Mouse (Mus musculus) induced T-regulatory cell, adult 2 months (primary cell): ENCODE results near the gene Lrrc17.
A peak's percentile ranks its signal among the peaks of the same experiment; 100 is the strongest.

Source experiments
- DNase-seq: peaks from one replicate; pipeline ENCODE4 v3.0.0-alpha.2; 2012; ENCODE audit warnings: low read depth

The Lrrc17 gene

DNA sequence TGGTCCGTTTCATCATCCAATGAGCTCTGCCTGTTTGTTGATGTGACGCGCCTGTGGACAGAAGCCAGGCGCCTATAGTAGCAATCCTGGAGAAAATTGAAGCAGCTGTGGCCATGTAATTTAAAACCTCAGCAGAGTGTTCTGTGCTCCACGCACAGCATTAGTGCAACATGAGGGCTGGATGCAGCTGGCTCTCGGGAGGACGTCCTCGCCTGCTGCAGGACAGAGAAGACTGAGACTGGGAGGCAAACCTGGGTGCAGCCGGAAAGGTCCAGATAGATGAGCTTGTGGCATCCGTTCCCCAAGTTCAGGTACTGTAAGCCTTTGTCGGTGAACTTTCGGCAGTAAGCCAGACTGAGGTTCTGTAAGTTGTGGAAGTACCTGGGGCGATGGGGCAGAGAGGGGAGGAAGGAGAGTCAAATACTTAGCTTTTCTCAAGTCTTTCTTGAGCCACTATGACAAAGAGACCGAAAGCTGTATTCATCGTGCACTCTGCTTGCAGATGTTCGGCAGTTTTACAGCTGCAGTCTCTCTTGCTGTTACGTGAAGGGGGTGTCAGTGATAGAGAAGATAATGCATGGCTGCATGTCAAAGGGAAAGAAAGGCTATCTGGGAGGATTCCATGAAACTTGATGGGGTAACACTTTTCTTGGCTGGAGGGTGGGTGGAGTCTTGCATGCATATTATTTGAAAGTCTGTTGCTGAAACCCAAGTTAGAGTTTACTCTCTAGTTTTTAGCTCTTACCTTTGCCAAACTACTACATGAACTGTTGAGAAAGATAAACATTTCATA is at the start of gene Lrrc17:
Lrrc17 (plus strand) TSS at position 151 of the 793 bp plus-strand sequence.
- DNase-seq, result no peak

DNA sequence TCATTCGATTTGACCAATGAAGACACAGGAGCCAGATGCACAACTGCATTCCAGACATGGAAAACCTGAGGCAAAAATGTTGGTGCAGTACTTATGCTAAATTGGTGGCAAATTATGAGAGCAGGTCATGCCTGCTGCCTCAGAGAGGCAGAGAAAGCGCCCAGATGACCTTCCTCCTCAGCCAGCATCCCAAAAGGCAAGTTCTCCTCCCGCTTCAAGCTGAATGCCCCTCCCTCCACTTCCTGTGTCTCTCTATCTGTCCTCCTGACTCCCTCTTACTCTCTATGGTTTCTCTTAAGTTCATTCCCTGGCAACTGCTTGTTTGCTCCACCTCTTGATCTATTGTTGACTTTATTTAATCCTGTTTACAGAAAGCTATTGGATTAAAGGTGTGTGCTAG is 48.6 kb upstream of the Lrrc17 start:
- no peak for DNase-seq

DNA sequence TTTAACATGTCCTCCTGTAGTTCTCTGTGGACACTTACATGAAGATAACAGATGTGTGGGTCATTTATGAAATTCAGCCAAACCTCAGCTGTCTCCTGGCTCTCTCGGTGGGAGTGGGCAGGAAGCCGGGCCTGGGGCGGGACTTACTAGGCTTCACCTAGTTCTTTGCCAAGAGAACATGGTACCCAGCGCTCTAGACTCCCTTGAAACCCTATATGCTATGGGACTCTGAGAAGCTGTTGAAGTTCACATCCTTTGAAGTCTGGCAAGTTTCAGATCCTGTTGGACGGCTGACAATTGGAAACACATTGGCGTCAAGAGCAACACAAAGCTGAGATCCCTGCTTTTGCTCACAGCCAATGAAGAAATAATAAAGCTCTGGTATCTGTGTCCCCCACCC is 47.0 kb upstream of the Lrrc17 start:
- no peak for DNase-seq

DNA sequence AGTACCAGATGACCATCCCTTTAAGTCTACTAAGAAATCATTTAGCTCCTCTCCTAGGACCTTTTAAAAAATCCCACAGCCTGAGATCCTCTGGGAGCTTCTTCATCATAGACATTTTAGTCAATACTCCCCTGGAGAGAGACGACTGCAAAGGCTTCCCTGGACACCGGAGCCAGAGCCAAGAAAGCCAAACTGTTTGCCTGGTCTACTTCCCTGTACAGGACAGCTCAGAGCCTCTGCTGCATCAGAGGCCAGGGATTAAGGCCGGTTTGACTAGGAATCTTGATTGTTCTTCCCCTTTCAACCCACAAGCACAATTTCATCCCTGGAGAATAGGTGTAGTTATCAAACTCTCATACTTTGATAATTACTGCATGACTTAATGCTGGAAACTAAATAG is 46.5 kb upstream of the Lrrc17 start:
- no peak for DNase-seq

DNA sequence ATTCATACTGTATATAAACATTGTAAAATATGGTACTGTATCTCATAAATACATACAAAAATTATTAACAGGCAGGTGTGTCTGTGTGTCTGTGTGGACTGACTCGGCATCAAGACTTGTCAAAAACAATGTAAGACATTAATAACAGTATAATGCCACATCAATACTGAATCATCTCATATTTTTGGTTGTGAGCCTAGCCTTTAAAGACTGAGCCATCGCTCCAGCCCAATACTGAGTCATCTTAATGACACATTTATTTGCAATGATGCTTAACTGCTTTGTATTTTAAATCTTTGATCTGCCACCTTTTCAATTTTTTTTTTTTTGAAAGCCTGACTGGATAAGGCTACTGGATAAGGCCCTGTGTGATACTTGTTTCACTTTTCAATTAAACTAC is 44.9 kb upstream of the Lrrc17 start:
- no peak for DNase-seq

DNA sequence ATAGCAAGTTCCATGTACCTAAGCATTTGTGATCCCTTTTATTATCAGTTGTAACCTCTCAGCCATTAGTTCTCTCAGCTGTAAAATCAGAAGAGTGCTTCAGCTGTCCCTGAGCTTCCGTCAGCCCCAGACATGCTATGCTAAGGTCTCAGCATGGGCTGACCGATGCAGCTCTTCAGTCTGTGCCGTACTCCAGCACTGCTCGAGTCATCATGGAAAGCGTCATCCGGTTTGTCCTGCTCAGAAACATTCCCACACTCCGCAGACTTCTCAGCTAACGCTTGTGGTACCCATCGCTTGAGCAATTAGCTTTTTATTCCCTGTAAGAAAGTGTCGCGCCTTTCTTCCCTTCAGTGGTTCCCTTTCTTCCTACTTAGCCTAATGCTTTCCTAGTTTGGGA is 44.4 kb upstream of the Lrrc17 start:
- DNase-seq, result no peak

DNA sequence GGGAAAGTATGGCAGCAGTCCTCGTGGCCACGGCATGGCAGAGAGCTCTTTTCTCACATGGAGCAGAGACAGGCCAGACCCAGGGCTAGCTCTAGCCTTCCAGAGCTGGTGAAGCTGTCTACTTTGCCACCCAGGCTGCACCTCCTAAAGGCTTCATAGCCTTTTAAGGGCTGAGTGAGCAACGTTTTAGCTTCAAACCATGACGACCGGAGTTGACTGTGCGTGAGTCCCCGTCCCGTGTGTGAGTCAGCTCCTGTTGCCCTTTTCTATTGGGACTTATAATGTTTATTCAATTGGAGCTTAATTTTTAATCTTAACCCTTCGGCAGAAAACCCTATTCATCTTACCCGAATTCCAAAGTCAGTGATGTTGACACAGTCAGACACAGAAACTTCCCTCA is 43.2 kb upstream of the Lrrc17 start:
- DNase-seq, result no peak

DNA sequence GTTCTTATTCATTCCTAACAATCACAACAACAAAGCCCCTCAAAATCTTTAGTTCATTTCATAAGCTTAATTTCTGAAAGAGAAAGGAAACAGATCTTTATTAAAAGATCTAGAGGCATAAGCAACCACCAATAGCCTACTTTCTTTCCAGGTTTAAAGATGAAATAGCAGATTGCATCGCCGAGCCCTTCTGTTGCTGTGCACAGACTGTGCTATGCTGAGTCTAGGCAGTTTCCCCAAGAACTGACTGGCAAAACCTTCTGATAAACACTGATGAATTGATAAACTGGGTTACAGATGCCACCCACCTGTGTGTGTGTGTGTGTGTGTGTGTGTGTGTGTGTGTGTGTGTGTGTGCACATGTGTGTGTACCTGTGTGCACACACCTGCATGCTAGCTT is 42.4 kb upstream of the Lrrc17 start:
- no peak for DNase-seq

DNA sequence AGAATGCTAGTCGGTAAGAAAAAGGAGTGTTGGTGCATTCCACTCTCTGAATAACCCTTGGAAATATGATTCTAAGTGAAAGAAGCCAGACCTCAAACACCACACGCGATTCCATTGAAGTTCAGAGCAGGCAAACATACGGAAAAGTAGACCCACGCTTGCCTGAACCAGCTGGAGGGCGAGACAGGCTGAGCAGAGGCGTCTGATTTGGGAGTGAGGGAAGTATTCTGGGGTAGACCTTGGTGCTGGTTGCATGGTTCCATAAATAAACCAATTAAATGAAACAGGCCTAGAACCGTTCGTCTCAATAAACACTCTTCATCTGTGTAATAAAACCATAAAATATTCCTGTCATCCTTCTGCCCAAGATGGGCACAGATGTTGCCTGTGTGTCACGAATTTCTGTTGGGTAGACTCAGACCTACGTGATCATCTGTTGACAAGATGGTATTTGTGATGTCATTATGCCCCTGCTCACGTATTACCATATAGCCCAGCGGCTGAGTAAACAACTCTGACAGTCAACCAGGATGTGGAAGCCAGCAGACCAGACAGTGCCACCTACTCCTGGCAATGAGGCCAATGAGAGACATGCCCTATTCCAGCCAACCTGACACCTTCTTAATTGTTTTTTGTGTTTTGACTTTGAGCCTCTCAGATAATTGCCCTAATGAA is 40.3 kb upstream of the Lrrc17 start:
- DNase-seq, result no peak

DNA sequence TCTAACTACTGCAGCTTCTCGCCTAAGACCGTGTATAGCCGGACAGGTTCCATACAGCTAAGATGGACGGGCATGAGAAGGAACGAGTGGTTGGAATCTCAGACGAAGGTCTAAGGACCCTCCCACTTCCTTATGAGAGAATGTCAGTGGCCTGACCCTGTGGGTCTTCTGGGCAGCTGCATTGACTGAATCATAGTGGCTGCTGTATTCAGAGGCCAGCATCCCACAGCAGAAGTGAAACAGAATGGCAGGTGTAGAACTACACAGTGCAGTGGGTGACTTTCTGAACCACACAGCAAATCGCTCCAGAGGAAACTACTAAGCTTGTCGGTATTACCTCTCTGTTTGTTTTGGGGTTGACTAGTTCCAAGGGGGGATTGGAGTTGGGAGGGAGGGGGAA is 38.2 kb upstream of the Lrrc17 start:
- no peak for DNase-seq

DNA sequence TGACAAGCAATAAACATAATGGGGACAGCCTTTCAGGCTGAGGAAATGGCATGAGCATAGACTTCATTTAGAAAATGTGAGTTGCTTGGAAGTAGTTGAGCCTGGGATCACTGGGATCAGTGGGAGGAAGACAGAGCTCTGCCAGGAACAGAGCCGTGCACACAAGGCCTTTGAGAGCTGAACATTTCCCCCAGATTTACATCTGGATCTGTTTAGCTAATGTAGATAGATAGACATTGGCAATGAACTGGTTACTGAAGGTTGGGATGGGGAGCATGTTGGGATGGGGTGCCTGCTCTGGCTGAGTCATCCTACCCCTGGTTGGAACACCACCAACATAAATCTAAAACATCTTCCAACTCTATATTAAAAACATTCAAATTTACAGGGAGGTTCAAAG is 36.5 kb upstream of the Lrrc17 start:
- no peak for DNase-seq

DNA sequence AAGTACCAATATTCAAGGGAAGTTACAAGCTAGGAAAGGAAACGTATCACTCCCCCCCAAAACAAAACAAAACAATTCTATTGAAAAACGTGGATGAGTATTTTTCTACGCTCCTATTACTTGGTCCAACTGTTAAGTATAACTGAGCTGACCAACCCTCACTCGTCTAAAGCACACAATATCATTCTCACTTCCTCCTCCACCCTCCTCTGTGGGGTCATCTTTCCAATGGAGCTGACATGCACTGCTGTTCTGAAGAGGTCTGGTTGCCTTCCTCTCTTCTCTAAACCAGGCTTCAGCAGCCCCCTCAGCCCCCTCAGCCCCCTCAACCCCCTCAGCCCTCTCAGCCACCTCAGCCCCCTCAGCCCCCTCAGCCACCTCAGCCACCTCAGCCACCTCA is 33.6 kb upstream of the Lrrc17 start:
- no peak for DNase-seq

DNA sequence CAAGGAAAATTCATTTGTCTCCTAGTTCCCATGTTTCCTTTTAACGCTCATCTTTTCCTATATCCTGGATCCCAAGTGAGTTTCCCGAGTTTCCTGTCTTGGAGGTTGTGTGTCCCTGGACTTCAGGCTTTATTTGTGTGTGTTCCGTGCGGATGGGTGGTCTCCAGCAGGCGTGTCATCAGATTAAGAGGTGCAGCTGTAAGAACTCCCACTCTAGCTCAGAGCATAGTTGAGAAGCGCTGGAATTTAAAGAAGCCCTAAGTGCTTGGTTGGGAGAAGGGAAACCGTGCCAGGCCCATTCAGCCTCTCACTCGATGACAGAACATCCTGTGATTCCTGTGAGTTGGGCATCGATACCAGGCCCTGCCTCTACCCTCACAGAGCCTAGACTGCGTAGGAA is 30.0 kb upstream of the Lrrc17 start:
- no peak for DNase-seq

DNA sequence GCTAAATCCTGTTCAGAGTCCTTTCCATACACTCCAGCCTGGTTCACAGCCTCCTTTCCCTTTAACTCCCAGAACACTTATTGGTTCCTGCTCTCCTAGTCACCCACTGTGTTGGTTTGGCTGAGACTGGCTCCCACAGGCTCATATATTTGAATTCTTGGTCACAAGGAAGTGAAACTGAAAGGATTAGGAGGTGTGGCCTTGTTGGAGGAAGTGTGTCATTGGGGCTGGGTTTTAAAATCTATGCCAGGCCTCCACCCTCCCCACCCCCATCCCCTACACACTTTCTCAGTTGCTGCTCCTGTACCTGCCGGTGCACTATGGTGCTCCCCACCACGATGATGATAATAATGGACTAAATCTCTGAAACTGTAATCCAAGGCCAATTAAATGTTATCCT is 25.8 kb upstream of the Lrrc17 start:
- peak; percentile 60 for DNase-seq

DNA sequence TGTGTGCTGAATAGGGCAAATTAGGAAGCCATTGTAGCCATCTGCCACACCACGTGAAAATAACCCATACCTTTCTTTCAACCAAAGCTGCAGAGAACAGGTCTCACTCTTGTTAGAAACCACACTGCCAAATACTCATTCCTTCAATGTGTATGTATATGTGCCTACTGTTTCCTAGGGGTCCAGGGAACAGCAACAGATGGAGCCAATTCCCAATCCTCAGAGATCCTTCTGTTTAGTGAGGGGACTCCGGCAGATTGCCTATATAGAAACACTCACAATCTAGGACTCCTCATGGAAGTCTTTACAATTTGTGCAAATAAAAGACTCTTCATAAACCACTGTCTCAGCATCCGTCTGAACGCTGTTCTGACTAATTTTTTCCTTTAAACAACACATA is 25.2 kb upstream of the Lrrc17 start:
- no peak for DNase-seq

DNA sequence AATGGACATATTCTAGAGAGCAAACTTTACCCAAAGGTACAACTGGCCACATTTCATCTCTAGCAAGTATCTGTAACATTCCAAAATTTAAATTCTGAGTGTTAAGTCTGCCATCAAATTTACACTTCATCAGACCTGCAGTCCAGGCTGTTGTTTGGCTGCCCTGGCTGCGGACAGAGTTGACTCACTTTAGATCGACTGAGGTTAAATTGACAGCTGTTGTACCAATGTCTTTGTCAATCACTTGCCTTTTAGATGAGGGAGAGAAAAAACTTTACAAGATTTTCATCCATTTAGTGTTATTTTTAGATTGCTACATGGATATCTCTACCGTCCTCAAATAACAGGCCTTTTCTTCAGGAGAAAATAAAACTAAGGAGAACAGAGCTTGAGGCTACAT is 24.2 kb upstream of the Lrrc17 start:
- DNase-seq, result no peak

DNA sequence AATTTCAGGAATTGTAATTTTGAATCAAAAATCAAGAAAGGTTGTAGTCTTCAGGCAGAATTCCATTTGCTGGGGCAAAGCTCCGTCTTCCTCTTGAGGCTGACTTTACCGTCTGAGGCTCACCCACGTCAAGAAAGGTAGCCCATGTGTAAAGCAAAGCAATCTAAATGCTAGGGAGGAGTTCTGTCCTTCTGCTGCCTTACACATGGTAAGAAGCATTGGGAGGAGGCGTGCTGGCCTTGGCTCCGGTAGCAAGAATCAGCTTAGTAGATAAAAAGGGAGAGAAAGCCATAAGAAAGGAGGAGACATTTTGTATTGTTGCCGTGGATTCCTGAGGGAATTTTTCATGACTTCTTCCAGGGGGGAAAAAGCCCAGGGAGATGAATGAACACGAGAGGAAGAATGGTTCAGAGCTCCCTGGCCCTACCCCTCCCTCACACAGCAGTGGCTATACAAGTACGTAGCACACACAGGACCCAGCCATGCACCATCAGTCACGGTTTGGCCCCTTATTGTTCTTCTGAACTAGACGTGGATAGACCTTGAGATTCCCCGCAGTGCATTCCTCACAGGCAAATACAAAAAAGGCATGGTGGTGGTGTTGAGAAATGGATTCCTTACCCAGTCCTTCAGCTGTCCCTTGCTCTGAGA is 16.4 kb upstream of the Lrrc17 start:
- no peak for DNase-seq

DNA sequence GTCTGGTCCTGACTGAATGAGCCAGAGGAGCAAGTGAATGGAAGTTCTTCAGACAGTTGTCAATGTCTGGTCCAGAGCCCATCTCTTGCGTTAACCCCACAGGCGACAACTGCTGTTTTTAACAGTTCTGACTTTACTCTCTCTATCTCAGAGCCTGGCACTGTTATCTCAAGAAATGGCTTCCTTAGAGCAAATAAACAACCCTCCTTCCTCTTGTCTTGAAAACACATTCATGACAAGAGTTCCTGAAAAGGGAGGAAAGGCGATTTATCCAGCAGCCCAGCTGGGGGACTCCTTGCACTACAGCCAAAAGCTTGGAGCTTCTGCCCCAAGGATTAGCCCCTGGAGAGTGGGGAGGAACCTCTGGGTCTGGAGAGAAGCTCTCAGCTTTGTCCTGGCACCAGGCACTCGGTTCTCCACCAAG is 15.9 kb upstream of the Lrrc17 start:
- no peak for DNase-seq

DNA sequence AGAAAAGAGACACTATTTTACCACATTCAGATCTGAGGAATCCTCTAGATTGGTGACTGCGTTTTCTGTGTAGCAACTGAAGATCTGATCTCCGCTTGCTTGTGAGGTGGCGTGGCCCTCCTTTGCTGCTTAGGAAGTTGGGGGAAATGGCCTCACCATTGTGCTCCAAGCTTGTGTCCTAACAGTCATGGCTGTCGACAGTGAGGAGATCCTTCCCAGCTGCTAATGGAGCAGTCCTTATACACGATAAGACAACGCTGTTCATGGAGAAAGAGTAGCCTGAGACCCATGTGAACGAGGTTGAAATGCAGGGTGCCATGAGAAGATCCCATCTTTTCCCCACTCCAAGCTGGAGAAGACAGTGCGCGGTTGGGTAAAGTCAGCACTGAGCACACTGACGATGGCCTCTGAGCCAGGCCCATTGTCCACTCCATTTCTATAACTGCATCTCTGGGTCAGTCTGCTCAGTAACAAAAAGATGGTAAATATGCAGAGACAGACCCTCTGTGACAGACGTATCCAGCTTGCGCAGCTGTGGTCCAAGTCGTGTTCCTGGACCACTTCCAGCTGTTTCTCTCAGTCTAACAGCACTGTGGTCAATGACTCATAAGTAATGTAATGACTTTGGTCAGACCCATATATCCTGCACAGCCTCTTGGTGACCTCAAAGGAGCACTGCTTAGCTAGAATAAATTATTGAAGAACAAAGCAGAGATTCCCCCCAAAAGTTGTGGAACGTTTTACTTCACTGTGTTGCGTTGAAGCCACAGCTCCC is 15.1 kb upstream of the Lrrc17 start:
- DNase-seq, result no peak

DNA sequence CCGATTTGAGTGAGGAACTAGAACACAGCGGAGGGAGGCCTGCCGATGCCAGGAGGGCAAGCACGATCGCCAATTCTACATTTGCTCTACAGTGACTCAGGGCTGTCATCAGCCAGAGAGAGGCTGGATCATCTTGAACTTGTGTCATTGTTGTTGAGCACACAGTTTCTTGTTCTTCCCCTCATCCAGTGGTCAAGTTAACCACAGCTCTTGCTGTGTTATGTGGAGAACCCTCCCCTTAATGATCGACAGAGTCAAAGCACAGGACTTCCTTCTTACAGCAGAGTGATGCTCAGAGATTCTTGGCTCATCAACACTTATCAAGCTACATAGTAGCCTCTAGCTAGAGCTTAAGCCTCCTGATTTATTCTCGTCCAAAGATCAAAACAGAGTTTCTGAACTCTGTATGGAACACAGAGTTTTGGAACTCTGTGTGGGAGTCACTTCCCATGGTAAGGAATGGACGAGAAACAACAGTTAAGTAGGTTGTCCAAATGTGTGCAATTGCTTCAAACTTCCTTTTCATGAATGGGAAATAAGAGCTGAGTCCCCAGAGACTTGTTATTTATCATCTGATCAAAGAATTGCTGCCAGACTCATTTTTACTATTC is 14.1 kb upstream of the Lrrc17 start:
- DNase-seq, result no peak

DNA sequence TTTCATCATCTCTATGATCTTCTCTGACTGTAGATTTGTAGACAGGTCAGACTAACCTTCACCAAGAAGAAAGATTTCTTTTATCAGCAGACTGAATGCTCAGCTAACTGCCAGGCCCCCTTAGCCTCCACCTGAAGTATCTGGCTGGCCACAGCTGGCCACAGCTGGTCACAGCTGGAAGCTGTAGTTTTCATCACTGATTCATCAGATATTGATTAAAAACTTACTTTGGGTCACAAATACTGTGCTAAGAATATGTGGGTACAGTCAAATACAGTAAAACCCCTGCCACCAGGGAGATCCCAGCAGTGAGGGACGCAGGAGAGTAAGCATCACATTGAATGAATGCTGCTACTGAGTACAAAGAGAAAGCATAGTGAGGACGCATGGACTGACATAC is 11.2 kb upstream of the Lrrc17 start:
- DNase-seq, result no peak

DNA sequence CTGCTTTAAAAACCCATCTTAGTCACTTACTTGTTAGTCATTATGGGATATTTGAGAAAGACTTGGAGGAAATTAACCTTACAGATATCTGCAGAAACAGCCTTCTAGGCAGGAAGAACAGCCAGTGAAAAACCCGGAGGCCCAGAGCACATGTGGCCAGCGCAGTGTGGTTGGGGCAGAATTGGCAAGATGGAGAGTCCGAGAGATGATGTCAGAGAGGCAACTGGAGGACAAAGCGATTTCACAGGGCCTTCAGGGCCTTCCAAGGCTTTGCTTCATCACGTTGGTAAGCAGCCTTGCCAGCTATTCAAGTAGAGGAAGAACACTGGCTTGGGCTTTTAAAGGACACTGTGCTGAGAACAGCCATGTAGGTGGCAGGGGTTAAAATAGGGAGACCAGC is 10.4 kb upstream of the Lrrc17 start:
- no peak for DNase-seq
